Mouse (Mus musculus) intestine, postnatal 0 days (tissue): ENCODE data around the gene Map10. TPM values are rescaled to one million over a fixed set of nuclear protein-coding genes. Genes with fewer than 3 reads are reported as not detected.

Source experiments
- ATAC-seq: fragments of 200-750 bp; cut with Nextera tagmentation; 2 replicates; pipeline ENCODE4 v1.8.0; 2017; ENCODE audit warnings: mild to moderate bottlenecking, moderate TSS enrichment, moderate library complexity
- H3K27ac ChIP-seq: fragments of 300-500 bp; sonication (generic); 2 replicates; pipeline ENCODE4 v1.5.1; 2014; ENCODE audit warnings: mild to moderate bottlenecking, low read depth, low read length, moderate library complexity
- H3K27me3 ChIP-seq: fragments of 300-500 bp; sonication (generic); replicated peaks from 2 replicates; pipeline ENCODE4 v1.6.1; 2014; ENCODE audit warnings: low read length, mixed read lengths; ENCODE audit not compliant: control insufficient read depth, insufficient read depth
- H3K36me3 ChIP-seq: fragments of 300-500 bp; sonication (generic); 2 replicates; pipeline ENCODE4 v1.6.1; 2014; ENCODE audit warnings: mild to moderate bottlenecking, moderate library complexity; ENCODE audit not compliant: control insufficient read depth, insufficient read depth
- H3K4me1 ChIP-seq: fragments of 300-500 bp; sonication (generic); replicated peaks from 2 replicates; pipeline ENCODE4 v1.6.1; 2014; ENCODE audit warnings: antibody characterized with exemption, low read length, mixed read lengths; ENCODE audit not compliant: control insufficient read depth, insufficient read depth
- H3K4me2 ChIP-seq: fragments of 300-500 bp; sonication (generic); replicated peaks from 2 replicates; pipeline ENCODE4 v1.6.1; 2014; ENCODE audit warnings: low read depth, mild to moderate bottlenecking, moderate library complexity
- H3K4me3 ChIP-seq: fragments of 300-500 bp; sonication (generic); 2 replicates; pipeline ENCODE4 v1.5.1; 2014; ENCODE audit warnings: low read depth, low read length
- H3K9ac ChIP-seq: fragments of 300-500 bp; sonication (generic); 2 replicates; pipeline ENCODE4 v1.6.1; 2014; ENCODE audit warnings: mild to moderate bottlenecking, low read depth, low read length
- H3K9me3 ChIP-seq: fragments of 300-500 bp; sonication (generic); 2 replicates; pipeline ENCODE4 v1.6.1; 2016; ENCODE audit warnings: mixed run types; ENCODE audit not compliant: control insufficient read depth
- CTCF ChIP-seq: sonication (generic); IDR thresholded peaks from 2 replicates; pipeline ENCODE4 v1.5.1; 2016; ENCODE audit warnings: low read depth, mild to moderate bottlenecking, control low read depth, antibody characterized with exemption, moderate library complexity
- WGBS: fragments of 180-500 bp; shearing (Covaris S2); extraction: QIAGEN DNeasy Blood & Tissue Kit; methylation state at CpG from one replicate; pipeline ENCODE4 v1.1.7; 2014; 5-methylcytosine and 5-hydroxymethylcytosine counted together
- polyA plus RNA-seq: library from polyadenylated mRNA; unstranded; fragments of >200 nt; fragmentation: Nextera tagmentation; extraction: Ambion mirVana; gene quantifications from 2 replicates; pipeline ENCODE4 v1.2.1, GENCODE M21; 2015

Map10 gene
- polyA plus RNA-seq, 1 experiment from 2014 or later, result 2.4 TPM

DNA sequence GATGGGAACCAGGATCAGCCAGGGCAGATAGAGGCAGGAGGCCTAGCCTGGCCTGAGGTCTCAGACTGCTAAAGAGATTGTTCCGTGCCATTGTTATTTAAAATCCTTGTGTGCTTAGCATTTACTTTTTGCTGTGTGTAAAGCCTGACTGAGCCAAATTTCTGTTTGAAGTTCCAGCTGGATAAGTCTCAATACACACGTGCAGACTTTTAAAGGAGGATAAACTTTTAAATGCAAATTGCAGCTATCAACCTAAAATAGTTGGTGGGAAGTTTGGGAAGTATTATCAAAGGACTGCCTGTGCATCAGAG, 3.8 kb upstream of the Map10 start:
- Histone ChIP-seq H3K27ac (no peak overlapping the region), H3K4me2 (no peak overlapping the region), H3K9ac (no peak overlapping the region), H3K27me3 (no peaks in the 10 kb centered on the region), H3K4me3 (no peak overlapping the region), H3K36me3 (no peaks in the 10 kb centered on the region), H3K9me3 (peaks cover 8% of the 10 kb centered on the region; the same call in 1 of the 2 replicates), H3K4me1 (0 out of 2 replicates have a peak, but pooled peaks cover 4% of the 10 kb centered on the region)
- 34% methylated on average over 2 of the region's 2 CpGs for WGBS
- no peak for ATAC-seq
- TF ChIP-seq CTCF, result no peak

DNA sequence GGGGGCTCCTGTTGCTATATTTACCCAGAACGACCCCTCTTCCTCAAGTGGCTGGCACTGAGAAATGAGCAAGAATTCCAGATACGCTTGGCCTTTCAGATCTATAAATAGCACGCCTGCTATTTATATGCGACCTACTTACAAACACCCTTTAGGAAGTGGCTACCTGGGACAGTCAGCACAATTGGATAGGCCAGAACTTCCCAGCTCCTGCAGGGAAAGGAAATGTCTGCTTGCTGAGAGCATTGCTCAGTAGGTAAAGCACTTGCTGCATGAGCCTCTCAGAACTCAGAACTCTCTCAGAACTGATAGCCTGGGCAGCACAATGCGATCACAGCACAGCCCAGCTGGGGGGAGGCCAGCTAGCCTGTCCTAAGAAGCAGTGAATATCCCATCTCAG, 3.4 kb upstream of the Map10 start:
- H3K4me1 ChIP-seq, result 0 out of 2 replicates have a peak, but pooled peaks cover 4% of the 10 kb centered on the region
- H3K36me3 ChIP-seq, result no peaks in the 10 kb centered on the region
- H3K9me3 ChIP-seq, result peaks cover 8% of the 10 kb centered on the region; the same call in 1 of the 2 replicates
- ATAC-seq, result no peak
- H3K4me2 ChIP-seq, result no peak overlapping the region
- no peak overlapping the region for H3K27ac ChIP-seq
- no peak for TF ChIP-seq CTCF
- WGBS, result 37% methylated on average over 5 of the region's 5 CpGs
- no peaks in the 10 kb centered on the region for H3K27me3 ChIP-seq
- no peak overlapping the region for H3K4me3 ChIP-seq
- no peak overlapping the region; the same call in 1 of the 2 replicates for H3K9ac ChIP-seq

- Histone ChIP-seq H3K4me3 (no peak overlapping the region), H3K4me2 (no peak overlapping the region), H3K36me3 (no peaks in the 10 kb centered on the region), H3K9ac (no peak overlapping the region), H3K9me3 (peaks cover 12% of the 10 kb centered on the region; the same call in 1 of the 2 replicates), H3K4me1 (0 out of 2 replicates have a peak, but pooled peaks cover 4% of the 10 kb centered on the region), H3K27ac (no peak overlapping the region), H3K27me3 (no peaks in the 10 kb centered on the region)
- ATAC-seq, result no peak
- no peak for TF ChIP-seq CTCF
- WGBS, result 80% methylated on average over 2 of the region's 2 CpGs
Observed at GRCm38 (mm10) chr8:125667248-125667647, 2.4 kb upstream of the Map10 start.

DNA sequence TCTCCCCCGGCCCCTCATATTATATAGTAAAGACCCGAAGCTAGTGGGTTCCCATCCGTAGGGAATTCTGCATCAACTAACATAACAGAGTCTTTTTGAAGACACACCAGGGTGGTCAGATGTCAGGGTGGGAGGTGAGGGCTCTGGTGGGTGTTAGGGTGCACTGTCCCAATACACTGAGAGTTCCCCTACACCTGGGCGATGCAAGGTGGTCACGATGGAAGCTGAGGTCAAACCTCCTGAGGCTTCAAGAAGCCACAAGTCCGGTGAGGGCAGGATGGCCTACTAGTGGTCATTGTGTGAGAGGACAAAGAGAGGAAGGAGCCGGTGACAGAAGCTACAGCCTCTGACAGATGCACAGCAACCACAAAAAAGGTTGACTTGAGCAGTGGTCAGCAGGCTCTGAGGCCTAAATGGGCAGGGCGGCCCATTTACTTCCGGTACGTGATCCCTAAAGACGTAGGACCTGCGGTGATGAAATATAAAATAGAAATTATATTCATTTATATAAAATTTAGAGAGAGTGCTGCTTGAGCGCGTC, 389 bp upstream of the Map10 start:
- Histone ChIP-seq H3K4me3 (peak overlapping the region; percentile 51), H3K4me2 (peak overlapping the region; percentile 79), H3K4me1 (0 out of 2 replicates have a peak, but pooled peaks cover 4% of the 10 kb centered on the region), H3K27ac (no peak overlapping the region), H3K36me3 (no peaks in the 10 kb centered on the region), H3K27me3 (no peaks in the 10 kb centered on the region), H3K9me3 (peaks cover 12% of the 10 kb centered on the region; the same call in 1 of the 2 replicates), H3K9ac (no peak overlapping the region)
- TF ChIP-seq CTCF, result peak; percentile 17; the same call in 1 of the 2 replicates
- peak; percentile 15 for ATAC-seq
- 83% methylated on average over 14 of the region's 14 CpGs for WGBS

DNA sequence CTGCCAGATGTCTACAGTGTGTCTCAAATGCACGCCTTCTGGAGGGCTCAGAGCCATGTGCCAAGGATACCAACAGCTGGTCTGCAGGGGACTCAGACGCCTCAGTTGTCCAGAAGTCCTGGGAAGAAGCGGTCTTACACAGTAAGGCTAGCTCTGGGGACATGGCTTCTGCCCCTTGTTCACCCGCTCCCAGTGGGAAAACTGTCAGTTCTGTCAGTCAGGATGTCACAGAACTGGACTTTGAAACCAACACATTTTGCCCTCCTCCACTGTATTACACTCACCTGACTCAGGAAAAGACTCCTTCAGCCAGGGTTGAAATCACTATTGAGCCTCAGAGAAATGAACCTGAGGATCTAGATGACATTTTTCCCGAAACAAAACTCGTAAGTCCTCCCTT, 802 bp downstream of the Map10 start:
- no peak for TF ChIP-seq CTCF
- Histone ChIP-seq H3K9me3 (peaks cover 12% of the 10 kb centered on the region; the same call in 1 of the 2 replicates), H3K4me3 (peak overlapping the region; percentile 51), H3K36me3 (no peaks in the 10 kb centered on the region), H3K4me2 (peak overlapping the region; percentile 79), H3K9ac (peak overlapping the region; percentile 54), H3K4me1 (0 out of 2 replicates have a peak, but pooled peaks cover 4% of the 10 kb centered on the region), H3K27me3 (no peaks in the 10 kb centered on the region), H3K27ac (peak overlapping the region; percentile 62; the same call in 1 of the 2 replicates)
- WGBS, result 98% methylated on average over 6 of the region's 6 CpGs
- ATAC-seq, result no peak

DNA sequence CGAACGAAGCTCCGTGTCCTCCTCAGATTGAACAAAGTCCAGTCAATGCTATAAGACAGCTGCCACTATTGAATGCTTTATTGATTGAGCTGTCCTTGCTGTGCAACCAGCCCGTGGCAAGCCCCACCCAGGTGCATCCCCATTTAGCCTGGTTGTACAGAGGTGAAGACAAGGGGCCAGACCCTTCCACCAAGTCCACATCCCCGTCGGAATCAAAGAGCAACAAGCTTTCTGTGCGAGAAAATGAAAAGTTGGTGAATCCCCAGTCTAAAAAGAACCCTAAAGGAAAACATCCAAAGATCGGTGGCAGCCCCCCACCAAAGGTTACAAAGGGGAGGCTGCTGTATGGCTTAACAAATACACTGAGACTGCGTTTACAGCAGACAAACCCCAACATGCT, 1.3 kb downstream of the Map10 start:
- H3K4me3 ChIP-seq, result no peak overlapping the region
- H3K27ac ChIP-seq, result no peak overlapping the region
- WGBS, result 97% methylated on average over 9 of the region's 9 CpGs
- no peaks in the 10 kb centered on the region for H3K36me3 ChIP-seq
- H3K9ac ChIP-seq, result no peak overlapping the region
- H3K4me2 ChIP-seq, result no peak overlapping the region
- H3K9me3 ChIP-seq, result peaks cover 12% of the 10 kb centered on the region; the same call in 1 of the 2 replicates
- no peak for ATAC-seq
- H3K27me3 ChIP-seq, result no peaks in the 10 kb centered on the region
- 0 out of 2 replicates have a peak, but pooled peaks cover 4% of the 10 kb centered on the region for H3K4me1 ChIP-seq
- TF ChIP-seq CTCF, result no peak
